Mouse (Mus musculus) MEL (cell line): ENCODE results near the gene Slco1a1.

Experiments used
- CHD2 ChIP-seq: IDR thresholded peaks from 2 replicates; pipeline ENCODE4 v1.6.1; 2011; ENCODE audit warnings: low read length, improper control_type of control experiment
- CTCF ChIP-seq, 3 experiments: IDR thresholded peaks in 2 of 3; conservative IDR thresholded peaks in 1 of 3; 2 replicates each; pipeline ENCODE4 v1.5.1; 2011 to 2012; ENCODE audit warnings: low read length in 3 of 3, low read depth in 2 of 3, mild to moderate bottlenecking in 2 of 3, improper control_type of control experiment in 1 of 3, inconsistent platforms in 1 of 3, mixed read lengths in 1 of 3, moderate library complexity in 1 of 3; ENCODE audit not compliant: control insufficient read depth in 1 of 3, insufficient read depth in 1 of 3, poor library complexity in 1 of 3, severe bottlenecking in 1 of 3
- EP300 ChIP-seq, 2 experiments: IDR thresholded peaks; 2 replicates each; pipeline ENCODE4 v1.6.1; 2011; ENCODE audit warnings: improper control_type of control experiment in 2 of 2, low read length in 2 of 2, low read depth in 1 of 2, mild to moderate bottlenecking in 1 of 2
- ETS1 ChIP-seq: IDR thresholded peaks from 2 replicates; pipeline ENCODE4 v1.6.1; 2012; ENCODE audit warnings: low read depth, mild to moderate bottlenecking, inconsistent platforms, low read length, improper control_type of control experiment, moderate library complexity
- GATA1 ChIP-seq: IDR thresholded peaks from 2 replicates; pipeline ENCODE4 v1.6.1; 2011; ENCODE audit warnings: low read depth, low read length, improper control_type of control experiment
- KAT2A ChIP-seq: conservative IDR thresholded peaks from 2 replicates; pipeline ENCODE4 v1.6.1; 2012; ENCODE audit warnings: low read depth, low read length, improper control_type of control experiment, inconsistent platforms
- MAFK ChIP-seq: IDR thresholded peaks from 2 replicates; pipeline ENCODE4 v1.6.1; 2011; ENCODE audit warnings: low read depth, mild to moderate bottlenecking, low read length, improper control_type of control experiment, borderline replicate concordance
- NRF1 ChIP-seq: IDR thresholded peaks from 2 replicates; pipeline ENCODE4 v1.6.1; 2014; ENCODE audit warnings: low read depth, mild to moderate bottlenecking, inconsistent platforms, low read length, improper control_type of control experiment, moderate library complexity; ENCODE audit not compliant: poor library complexity, insufficient read depth, severe bottlenecking
- POLR2A ChIP-seq, 2 experiments: IDR thresholded peaks; 2 replicates each; pipeline ENCODE4 v1.6.1; 2011 to 2012; ENCODE audit warnings: low read length in 2 of 2, mild to moderate bottlenecking in 2 of 2, control low read depth in 1 of 2, improper control_type of control experiment in 1 of 2, low read depth in 1 of 2, moderate library complexity in 1 of 2; ENCODE audit not compliant: control insufficient read depth in 1 of 2, insufficient read depth in 1 of 2, poor library complexity in 1 of 2
- POLR2AphosphoS2 ChIP-seq: IDR thresholded peaks from 2 replicates; pipeline ENCODE4 v1.6.1; 2011; ENCODE audit warnings: low read length, improper control_type of control experiment
- RCOR1 ChIP-seq: IDR thresholded peaks from 2 replicates; pipeline ENCODE4 v1.6.1; 2012; ENCODE audit warnings: low read depth, mild to moderate bottlenecking, inconsistent platforms, low read length, improper control_type of control experiment
- TAL1 ChIP-seq: IDR thresholded peaks from 2 replicates; pipeline ENCODE4 v1.6.1; 2012; ENCODE audit warnings: mild to moderate bottlenecking, inconsistent platforms, low read length, moderate library complexity, mixed read lengths
- TCF12 ChIP-seq: IDR thresholded peaks from 2 replicates; pipeline ENCODE4 v1.6.1; 2014; ENCODE audit warnings: low read depth, mild to moderate bottlenecking, inconsistent platforms, low read length, improper control_type of control experiment, moderate library complexity
- USF2 ChIP-seq, 2 experiments: IDR thresholded peaks; 2 replicates each; pipeline ENCODE4 v1.6.1; 2011 to 2012; ENCODE audit warnings: improper control_type of control experiment in 2 of 2, low read length in 2 of 2, borderline replicate concordance in 1 of 2, inconsistent platforms in 1 of 2, low read depth in 1 of 2, mild to moderate bottlenecking in 1 of 2; ENCODE audit not compliant: insufficient read depth in 1 of 2

DNA sequence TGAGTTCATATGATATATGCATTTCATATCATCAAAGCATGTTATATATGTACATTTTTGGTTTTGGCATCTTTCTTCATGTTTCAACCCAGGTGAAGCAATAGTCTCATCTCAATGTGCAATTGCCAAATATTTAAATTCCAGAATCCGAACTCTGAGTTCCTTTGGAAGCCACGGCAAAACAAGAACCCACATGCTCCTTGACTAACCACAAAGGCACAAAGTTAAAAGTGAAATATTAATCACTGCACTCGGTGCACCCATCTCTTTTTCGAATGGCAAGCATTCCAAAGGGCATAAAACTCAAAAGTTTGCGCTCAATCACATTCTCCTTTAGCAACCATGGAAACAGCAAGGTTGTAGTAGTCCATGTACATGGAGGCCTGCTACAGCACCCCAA is 80.7 kb downstream of the Slco1a1 start:
- TF ChIP-seq POLR2A (IDR thresholded peaks at IDR 0.05; ENCODE audit: control insufficient read depth in 1 of 2, insufficient read depth in 1 of 2, low read depth in 1 of 2, low read length in 2 of 2, poor library complexity in 1 of 2) (no peak), POLR2AphosphoS2 (no peak), CHD2 (no peak), EP300 (IDR thresholded peaks at IDR 0.05; ENCODE audit: low read depth in 1 of 2, low read length in 2 of 2) (no peak), CTCF (IDR thresholded peaks at IDR 0.05 in 2 of 3, conservative IDR thresholded peaks at IDR 0.05 in 1 of 3; ENCODE audit: control insufficient read depth in 1 of 3, insufficient read depth in 1 of 3, low read depth in 2 of 3, low read length in 3 of 3, poor library complexity in 1 of 3, severe bottlenecking in 1 of 3) (no peak), USF2 (IDR thresholded peaks at IDR 0.05; ENCODE audit: borderline replicate concordance in 1 of 2, insufficient read depth in 1 of 2, low read depth in 1 of 2, low read length in 2 of 2) (no peak), TAL1 (no peak), TCF12 (no peak), RCOR1 (no peak), NRF1 (no peak), KAT2A (no peak), GATA1 (no peak), MAFK (no peak), ETS1 (no peak)
